Mouse (Mus musculus): ENCODE measurements around the gene Fsd1.

- TF ChIP-seq CTCF (IDR thresholded peaks at IDR 0.05; ENCODE audit: insufficient read depth, low read length) (no peak), POLR2A (IDR thresholded peaks at IDR 0.05; ENCODE audit: borderline replicate concordance, extremely low read depth, low read depth, low read length) (no peak)
Measured at GRCm38 (mm10) chr17:56022989-56023290, 36.6 kb downstream of the Fsd1 start.
